Mouse (Mus musculus) telencephalon, adult 2 months (tissue): ENCODE data around the gene A630095E13Rik.
"Not testable (repeated sequence)": the region's sequence is repeated elsewhere in the genome, so short reads cannot be mapped to it uniquely, and the experiment has no call there.

Source experiments
- DNase-seq: peaks from one replicate; pipeline ENCODE4 v3.0.0-alpha.2; 2011; ENCODE audit warnings: low read depth, low spot score

A630095E13Rik gene

GRCm38 (mm10) chr9:36643276-36643675 is at the start of gene A630095E13Rik:
TSS of gene A630095E13Rik (minus strand) at chr9:36643376.
- not testable (repeated sequence) for DNase-seq

GRCm38 (mm10) chr9:36692920-36693319 is 49.7 kb upstream of the A630095E13Rik start, which contains the start of gene Acrv1:
TSS of gene Acrv1 (plus strand) at chr9:36693220.
- no peak for DNase-seq

- DNase-seq: no peak
Measured at GRCm38 (mm10) chr9:36687329-36687728, 44.2 kb upstream of the A630095E13Rik start.

GRCm38 (mm10) chr9:36681424-36681823 is 38.2 kb upstream of the A630095E13Rik start:
- no peak for DNase-seq
